Comparison of ENCODE assay signal across 1 mouse cellular context in genomic region chr4:115365624-115366023, GRCm38 (mm10). TPM values are rescaled to one million over a fixed set of nuclear protein-coding genes. Genes with fewer than 3 reads are reported as not detected.
"Had no signal": no experiment of that assay in that cellular context is flagged by ENCODE, and none has a peak within 500 bp of the region (broad histone marks: within the 10 kb centered on the region; RNA-seq: fewer than 3 reads in every experiment).

No protein-coding gene starts in this region.

RNA-seq across cellular contexts. Expression of gene Cyp4a12b, which starts 45.8 kb away (rescaled TPM):
- total RNA-seq: neutrophil, adult 5-6 weeks had no signal
